Comparison of ENCODE assay signal across 8 mouse cellular contexts in the genomic region with DNA sequence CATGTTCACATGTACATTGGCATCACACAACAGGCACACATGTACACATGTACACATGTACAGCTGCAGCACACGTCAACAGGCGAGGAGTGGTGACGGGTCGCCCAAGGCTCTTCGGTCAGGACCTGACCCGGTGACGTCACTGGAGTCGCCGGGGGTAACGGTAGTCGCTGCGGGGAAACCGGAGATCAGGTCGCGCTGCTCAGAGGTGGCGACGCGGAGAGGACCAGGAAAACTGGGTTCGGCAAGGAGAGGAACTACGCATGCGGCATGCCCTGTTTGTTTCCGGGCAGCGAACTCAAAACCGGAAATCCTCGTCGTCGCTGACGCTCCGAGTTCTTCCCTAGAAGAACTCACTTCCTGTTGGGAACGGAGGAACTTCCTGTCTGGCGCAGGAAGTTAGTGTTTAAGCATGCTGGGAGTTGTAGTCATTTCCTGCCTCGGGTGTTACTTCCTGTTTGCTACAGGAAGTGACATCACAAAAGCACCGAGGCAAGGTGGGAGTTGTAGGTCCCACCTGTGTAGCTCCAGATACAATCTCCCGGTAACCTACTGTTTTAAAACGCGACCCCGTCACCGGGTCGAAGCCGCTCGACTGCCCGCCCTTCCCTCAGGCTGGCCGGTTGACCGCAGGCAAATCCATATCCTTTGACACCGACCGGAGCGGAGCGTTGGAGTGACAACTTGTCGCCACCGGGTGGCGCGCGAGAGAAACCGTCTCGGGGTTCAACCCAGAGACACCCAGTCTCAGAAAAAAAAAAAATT.
DNase-seq lines count a peak whose midpoint lies in the region; ATAC-seq and TF ChIP-seq lines count a peak whose summit lies in the region.

No protein-coding gene starts in this region.

- peak overlapping the region; percentile 85 for H3K4me2 ChIP-seq in heart, embryonic 12.5 days
- H3K4me2 ChIP-seq in kidney, postnatal 0 days (ENCODE audit: low read length): peak overlapping the region; percentile 67
- H3K4me2 ChIP-seq in liver, embryonic 11.5 days: peak overlapping the region; percentile 71
- peak overlapping the region; percentile 78 for H3K4me2 ChIP-seq in stomach, embryonic 14.5 days (replicated peaks; ENCODE audit: low read depth, low read length)

- H3K9ac ChIP-seq in heart, embryonic 12.5 days: peak overlapping the region; percentile 74
- H3K9ac ChIP-seq in kidney, postnatal 0 days (ENCODE audit: low read depth, low read length): peak overlapping the region; percentile 69
- peak overlapping the region; percentile 69 for H3K9ac ChIP-seq in liver, embryonic 11.5 days (ENCODE audit: low read depth, low read length)
- H3K9ac ChIP-seq in stomach, embryonic 14.5 days (replicated peaks; ENCODE audit: low read depth, low read length): peak overlapping the region; percentile 73

- H3K4me3 ChIP-seq in heart, embryonic 12.5 days: peak overlapping the region; percentile 69
- peak overlapping the region; percentile 56 for H3K4me3 ChIP-seq in kidney, postnatal 0 days (replicated peaks; ENCODE audit: low read depth, low read length)
- peak overlapping the region; percentile 66 for H3K4me3 ChIP-seq in liver, embryonic 11.5 days (ENCODE audit: low read depth, low read length)
- peak overlapping the region; percentile 70 for H3K4me3 ChIP-seq in stomach, embryonic 14.5 days (ENCODE audit: low read depth, low read length)

- H3K36me3 ChIP-seq in heart, embryonic 12.5 days: no peaks in the 10 kb centered on the region
- no peaks in the 10 kb centered on the region for H3K36me3 ChIP-seq in kidney, postnatal 0 days (ENCODE audit: insufficient read depth, low read length)
- no peaks in the 10 kb centered on the region for H3K36me3 ChIP-seq in liver, embryonic 11.5 days (ENCODE audit: control insufficient read depth, insufficient read depth, low read length)
- no peaks in the 10 kb centered on the region for H3K36me3 ChIP-seq in stomach, embryonic 14.5 days (ENCODE audit: control insufficient read depth, insufficient read depth, low read length)

- peak overlapping the region; percentile 84 for H3K27ac ChIP-seq in heart, embryonic 12.5 days (ENCODE audit: poor library complexity, severe bottlenecking)
- peak overlapping the region; percentile 92 for H3K27ac ChIP-seq in kidney, postnatal 0 days
- H3K27ac ChIP-seq in liver, embryonic 11.5 days (ENCODE audit: low read depth, low read length): peak overlapping the region; percentile 72
- H3K27ac ChIP-seq in stomach, embryonic 14.5 days (ENCODE audit: low read length): peak overlapping the region; percentile 91

- no peaks in the 10 kb centered on the region for H3K27me3 ChIP-seq in heart, embryonic 12.5 days (replicated peaks)
- no peaks in the 10 kb centered on the region for H3K27me3 ChIP-seq in kidney, postnatal 0 days (ENCODE audit: insufficient read depth, low read length)
- no peaks in the 10 kb centered on the region for H3K27me3 ChIP-seq in liver, embryonic 11.5 days (replicated peaks; ENCODE audit: control insufficient read depth, insufficient read depth, low read length)
- H3K27me3 ChIP-seq in stomach, embryonic 14.5 days (ENCODE audit: control insufficient read depth, insufficient read depth, low read length): no peaks in the 10 kb centered on the region

- DNase-seq in CD4-positive helper T cell, adult 2 months (ENCODE audit: low read depth, low spot score): peak; percentile 99
- peak; percentile 99 for DNase-seq in brain, embryonic 18.5 days (ENCODE audit: low read depth, low spot score)
- peak; percentile 100 for DNase-seq in kidney, postnatal 0 days (ENCODE audit: low spot score)
- peak; percentile 95 for DNase-seq in liver, embryonic 11.5 days (ENCODE audit: low spot score)
- peak; percentile 97 for DNase-seq in naive thymus-derived CD4-positive, alpha-beta T cell, adult 2 months (ENCODE audit: low read depth)

- TF ChIP-seq CTCF in kidney, postnatal 0 days (IDR thresholded peaks at IDR 0.05; ENCODE audit: low read depth): peak; percentile 77

- peak; percentile 99 for ATAC-seq in erythroid progenitor cell, adult 5-6 weeks (replicated peaks; ENCODE audit: low FRiP score, poor library complexity, severe bottlenecking)
- peak; percentile 98 for ATAC-seq in heart, embryonic 12.5 days (ENCODE audit: insufficient number of reproducible peaks, low FRiP score)
- peak; percentile 97 for ATAC-seq in kidney, postnatal 0 days (replicated peaks; ENCODE audit: low FRiP score, low read depth)
- ATAC-seq in liver, embryonic 11.5 days (replicated peaks; ENCODE audit: low FRiP score): peak; percentile 94
- ATAC-seq in stomach, embryonic 14.5 days (ENCODE audit: insufficient number of reproducible peaks, insufficient read depth, low FRiP score, low read depth): peak; percentile 98

- WGBS in heart, embryonic 12.5 days: 2% methylated on average over 55 of the region's 55 CpGs
- WGBS in kidney, postnatal 0 days: under 1% methylated on average over 55 of the region's 55 CpGs
- 1% methylated on average over 55 of the region's 55 CpGs for WGBS in liver, embryonic 11.5 days
- WGBS in stomach, embryonic 14.5 days: under 1% methylated on average over 55 of the region's 55 CpGs

- no peaks in the 10 kb centered on the region for H3K9me3 ChIP-seq in heart, embryonic 12.5 days (replicated peaks)
- H3K9me3 ChIP-seq in kidney, postnatal 0 days (replicated peaks; ENCODE audit: low read length): no peaks in the 10 kb centered on the region
- no peaks in the 10 kb centered on the region for H3K9me3 ChIP-seq in liver, embryonic 11.5 days (ENCODE audit: control insufficient read depth, low read length)
- no peaks in the 10 kb centered on the region for H3K9me3 ChIP-seq in stomach, embryonic 14.5 days (ENCODE audit: control insufficient read depth, low read depth, low read length)

- H3K4me1 ChIP-seq in heart, embryonic 12.5 days (replicated peaks): peaks cover 11% of the 10 kb centered on the region; the same call in 1 of the 2 replicates
- no peaks in the 10 kb centered on the region for H3K4me1 ChIP-seq in kidney, postnatal 0 days (replicated peaks; ENCODE audit: insufficient read depth, low read length)
- no peaks in the 10 kb centered on the region for H3K4me1 ChIP-seq in liver, embryonic 11.5 days (replicated peaks; ENCODE audit: control insufficient read depth, insufficient read depth, low read length)
- H3K4me1 ChIP-seq in stomach, embryonic 14.5 days (ENCODE audit: control insufficient read depth, insufficient read depth, low read length): 0 out of 2 replicates have a peak, but pooled peaks cover 5% of the 10 kb centered on the region

Comparison
In these comparisons a context has a peak if more than half of its experiments do, and no peak if none do; other contexts are left out.
1. Peak in every context shown above with its lines: DNase-seq, ATAC-seq, H3K4me3 ChIP-seq and H3K27ac ChIP-seq.